Mouse (Mus musculus) gastrocnemius, postnatal 4 days (tissue): ENCODE results near the gene Sik2. TPM values are rescaled to one million over a fixed set of nuclear protein-coding genes. Genes with fewer than 3 reads are reported as not detected.

Experiments
- DNase-seq, 2 experiments: peaks; one replicate each; pipeline ENCODE4 v3.0.0; 2021 to 2022; ENCODE audit warnings: low spot score in 2 of 2, mixed read lengths in 2 of 2
- long read RNA-seq, 2 experiments: library from polyadenylated mRNA; stranded (forward); transcript quantifications; one replicate each; pipeline ENCODE4 v2.0.0; 2021
- total RNA-seq, 2 experiments: library from RNA; stranded (reverse); gene quantifications; 2 replicates each; pipeline ENCODE4 v1.2.3; 2021

Gene Sik2
- total RNA-seq: 10 to 100 TPM; 24.8 to 25.5 TPM
- long read RNA-seq, experiment 1, full-length matches to known transcripts: 3 of 5 reads
- long read RNA-seq, experiment 1, partial matches to known transcripts: 1 of 5 reads
- long read RNA-seq, experiment 1, other reads (novel, unspliced or antisense): 1 of 5 reads
- long read RNA-seq, experiment 2, full-length matches to known transcripts: 8 of 12 reads
- long read RNA-seq, experiment 2, partial matches to known transcripts: 1 of 12 reads
- long read RNA-seq, experiment 2, other reads (novel, unspliced or antisense): 3 of 12 reads

DNA sequence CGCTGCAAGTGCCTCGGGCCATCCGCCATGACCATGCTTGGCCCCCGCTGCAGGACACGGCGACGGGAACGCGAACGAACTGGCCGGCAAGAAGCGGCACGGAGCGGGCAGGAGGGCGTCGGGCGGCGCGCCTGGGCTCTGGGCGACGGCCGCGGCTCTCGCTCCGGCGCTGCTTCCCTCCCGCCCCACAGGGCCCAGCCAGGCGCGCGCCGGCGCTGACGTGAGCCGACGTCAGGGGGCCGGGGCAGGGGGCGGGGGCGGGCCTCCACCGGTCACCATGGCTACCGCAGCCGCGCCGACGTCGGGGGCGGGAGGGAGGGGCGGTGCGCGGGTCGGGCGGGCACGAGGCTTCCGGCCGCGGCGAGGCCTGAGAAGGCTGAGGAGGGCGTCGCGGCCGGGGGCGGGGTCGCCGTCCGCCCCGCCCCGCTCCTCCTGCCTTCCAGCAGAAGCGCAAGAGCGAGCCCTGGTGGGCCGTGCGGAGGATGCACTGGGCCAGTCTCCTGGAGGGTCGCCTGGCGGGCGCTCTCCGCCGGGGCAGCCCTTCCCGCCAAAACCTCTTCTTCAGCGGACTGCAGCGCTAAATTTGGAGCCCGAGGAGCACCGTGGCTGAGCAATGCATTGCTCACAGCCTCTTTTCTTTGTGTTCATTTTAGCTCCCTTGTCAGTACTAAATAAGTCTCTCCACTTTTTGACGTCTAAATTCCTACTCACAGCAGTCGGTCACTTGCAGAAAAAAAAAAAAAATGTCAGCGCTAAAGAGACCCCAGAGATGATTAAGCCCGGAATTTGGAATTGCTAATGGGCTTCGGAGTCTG, at the start of gene Sik2:
Sik2 (minus strand) TSS at position 233 of the 815 bp plus-strand sequence.
- DNase-seq: peak; percentile 89 to 92

DNA sequence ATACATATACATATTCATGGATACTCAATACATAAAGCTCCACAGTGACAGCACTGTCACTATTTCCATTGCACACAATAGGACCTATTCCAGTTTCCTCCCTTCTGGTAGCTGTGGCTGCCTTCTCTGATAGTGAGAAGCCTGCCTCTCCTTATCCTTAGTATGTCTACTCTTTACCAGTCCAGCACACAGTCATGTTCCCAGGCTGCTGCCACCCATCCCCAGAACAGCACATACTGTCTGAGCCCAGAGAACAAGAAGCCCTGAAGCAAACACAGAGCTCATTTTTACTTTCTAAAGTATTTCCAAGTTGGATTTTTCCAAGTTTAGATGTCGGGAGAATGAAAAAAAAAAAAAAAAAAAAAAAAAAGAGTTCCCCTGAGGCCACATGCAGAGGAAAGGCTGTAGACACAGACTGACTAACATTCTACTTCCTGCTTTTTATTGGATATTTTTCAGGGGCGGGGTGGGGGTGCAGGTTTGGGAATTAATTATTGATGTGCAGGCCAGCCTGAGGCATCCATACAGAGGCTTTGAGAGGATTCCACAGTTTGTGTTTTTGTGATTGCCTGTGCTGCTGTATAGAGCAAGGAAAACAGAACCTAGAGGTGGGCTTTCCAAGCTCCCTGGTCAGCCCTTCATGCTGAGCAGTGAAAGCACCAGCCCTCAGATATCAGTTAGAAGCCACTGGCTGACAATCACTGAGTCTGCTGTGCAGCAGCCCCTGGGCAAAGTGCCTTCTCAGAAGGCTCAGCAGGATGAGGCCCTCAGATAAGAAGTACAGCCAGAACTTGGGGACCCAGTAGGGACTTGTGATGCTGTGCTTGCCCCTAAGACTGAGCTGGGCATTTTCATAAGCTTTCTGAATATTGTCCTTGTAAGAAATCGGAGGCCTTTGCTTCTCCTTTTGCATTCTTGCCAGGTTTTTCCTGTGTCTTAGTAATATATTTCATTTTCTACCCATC, 47.8 kb upstream of the Sik2 start:
- peak in 1 of 2 experiments; percentile 10 for DNase-seq

DNA sequence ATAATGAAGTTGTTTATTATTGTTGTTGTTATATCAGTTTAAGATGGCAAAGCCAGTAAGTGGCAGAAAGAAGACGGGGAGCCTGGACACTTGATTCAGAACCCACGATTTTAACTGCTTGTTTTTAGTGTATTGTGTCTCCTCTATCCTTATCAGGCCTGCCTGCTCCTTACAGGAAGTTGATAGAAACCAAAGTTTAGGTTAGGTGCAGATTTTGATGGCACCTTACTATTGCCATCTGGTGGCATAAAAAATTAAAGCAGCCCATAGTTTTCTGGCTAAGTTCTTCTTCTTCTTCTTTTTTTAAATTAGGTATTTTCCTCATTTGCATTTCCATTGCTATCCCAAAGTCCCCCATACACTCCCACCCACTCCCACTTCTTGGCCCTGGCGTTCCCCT, 43.3 kb upstream of the Sik2 start:
- no peak for DNase-seq

DNA sequence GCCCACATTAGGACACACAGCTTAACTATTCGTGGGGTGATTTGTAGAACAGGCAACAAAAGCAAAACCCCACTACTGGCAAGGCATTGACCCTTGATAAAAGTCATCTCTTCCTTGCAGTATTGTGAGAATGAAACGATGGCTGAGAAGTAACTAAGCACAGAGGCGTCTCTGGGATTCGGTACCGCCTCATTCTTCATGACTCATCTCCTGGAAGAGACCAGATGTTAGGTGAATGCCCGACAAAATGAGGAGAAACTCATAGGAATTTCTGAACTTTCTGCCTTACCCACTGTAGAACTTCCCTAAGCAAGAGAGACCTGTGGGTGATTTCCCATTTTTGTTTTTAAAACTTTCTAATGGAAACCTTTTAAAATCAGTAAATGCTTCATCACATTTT, 33.3 kb upstream of the Sik2 start:
- no peak for DNase-seq

DNA sequence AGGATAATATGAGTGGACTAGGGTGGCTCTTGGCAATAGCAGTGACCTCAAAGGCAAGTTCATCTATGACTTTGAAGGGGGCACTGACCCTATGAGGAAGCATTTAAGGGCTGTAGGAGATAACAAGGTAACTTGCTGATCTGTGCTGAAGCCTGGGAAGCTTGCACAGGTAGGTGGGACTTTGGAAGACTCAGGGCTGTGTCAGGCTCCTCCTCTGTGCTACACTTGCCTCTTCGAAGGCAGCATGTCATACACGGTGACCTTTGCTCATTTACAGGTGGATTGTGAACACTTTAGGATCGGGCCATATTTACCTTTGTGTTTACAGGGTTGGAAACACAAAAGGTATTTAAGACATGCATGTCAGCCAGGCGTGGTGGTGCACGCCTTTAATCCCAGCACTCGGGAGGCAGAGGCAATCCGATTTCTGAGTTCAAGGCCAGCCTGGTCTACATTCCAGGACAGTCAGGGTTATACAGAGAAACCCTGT, 32.7 kb upstream of the Sik2 start:
- DNase-seq: no peak

DNA sequence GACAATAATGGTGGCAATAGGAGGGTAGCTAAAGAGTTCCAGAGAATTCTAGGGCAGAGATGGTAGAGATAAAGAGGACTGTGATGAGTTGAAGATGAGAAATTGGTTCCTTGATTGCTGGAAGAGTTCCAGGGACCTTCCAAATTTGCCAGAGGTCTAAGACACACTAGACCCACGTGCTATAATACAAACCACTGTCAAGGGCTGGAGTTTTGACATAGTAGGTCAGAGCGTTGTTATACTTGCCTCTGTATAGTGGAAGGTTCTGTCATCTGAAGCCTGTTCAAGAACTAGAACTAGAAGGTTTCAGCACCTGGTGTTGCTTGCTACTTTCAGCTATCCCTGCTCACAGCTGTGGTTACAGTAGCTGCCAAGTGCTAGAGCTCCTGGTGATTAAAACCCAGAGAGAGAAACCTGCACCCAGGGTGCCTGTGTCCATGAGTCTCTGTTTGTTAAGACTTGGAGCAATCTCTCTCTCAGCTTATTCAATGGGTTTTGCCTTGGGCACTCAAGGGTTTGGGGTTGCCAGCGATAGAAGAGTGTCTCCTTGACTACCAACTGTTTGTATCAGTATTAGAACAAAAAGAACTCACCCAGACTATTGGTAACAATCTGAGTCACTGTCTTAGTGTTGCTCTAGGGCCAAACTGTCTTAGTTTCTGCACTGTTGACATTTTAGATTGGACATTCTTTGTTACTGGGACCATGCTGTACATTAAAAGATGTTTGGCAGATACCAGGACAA, 24.1 kb upstream of the Sik2 start:
- no peak for DNase-seq

DNA sequence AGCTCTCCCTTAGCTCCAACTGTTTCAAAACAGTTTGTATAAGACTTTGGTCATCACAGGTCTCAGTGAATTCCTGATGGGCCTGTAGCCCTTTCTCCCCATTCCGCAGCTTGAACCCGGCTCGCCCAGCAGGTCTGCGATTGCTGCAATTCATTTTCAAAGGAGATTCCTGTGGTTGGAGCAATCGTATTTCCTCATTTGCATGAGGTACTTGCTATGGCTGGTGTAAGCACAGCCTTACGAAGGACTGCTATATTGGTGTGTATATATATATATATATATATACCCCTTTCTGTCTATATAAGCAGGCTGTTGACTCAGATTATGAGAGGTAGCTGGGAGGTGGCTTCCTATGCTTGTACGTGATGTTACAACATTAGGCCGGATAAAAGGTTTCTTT, 23.4 kb upstream of the Sik2 start:
- DNase-seq: no peak

DNA sequence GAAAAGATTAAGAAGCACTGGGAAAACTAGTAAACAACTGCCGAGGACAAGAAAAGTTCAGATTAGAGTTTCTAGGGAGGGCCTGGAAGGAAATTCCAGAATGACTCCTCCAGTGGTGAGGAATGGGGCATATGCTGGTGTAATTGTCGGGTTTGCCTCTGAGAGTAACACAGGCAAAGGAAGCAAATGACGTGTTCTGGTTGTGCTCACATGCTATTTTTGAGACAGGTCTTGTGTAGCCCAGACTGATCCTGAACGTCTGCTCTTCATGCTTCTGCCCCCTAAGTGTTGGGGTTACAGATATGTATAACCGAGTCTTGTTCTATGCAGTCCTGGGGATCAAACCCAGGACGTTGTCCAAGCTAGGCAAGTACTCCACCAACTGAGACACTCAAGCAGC, 22.7 kb upstream of the Sik2 start:
- DNase-seq: no peak

DNA sequence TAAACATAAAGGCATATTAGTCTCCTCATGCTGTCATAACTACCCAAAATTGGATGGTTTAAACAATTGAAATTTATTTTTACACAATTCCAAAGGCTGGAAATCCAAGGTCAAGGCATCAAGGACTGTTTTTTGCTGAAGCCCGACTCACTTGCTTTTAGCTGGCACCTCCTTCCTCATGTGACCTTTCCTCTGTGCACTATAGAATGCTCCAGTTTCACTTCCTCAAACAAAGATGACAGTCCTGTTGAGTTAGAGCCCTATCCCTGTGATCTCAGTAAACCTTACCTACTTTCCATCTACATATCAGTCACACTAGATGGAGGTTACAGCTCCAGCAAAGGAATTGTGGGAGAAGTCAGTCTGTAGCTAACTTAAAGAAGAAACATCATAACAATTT, 21.3 kb upstream of the Sik2 start:
- DNase-seq: no peak

DNA sequence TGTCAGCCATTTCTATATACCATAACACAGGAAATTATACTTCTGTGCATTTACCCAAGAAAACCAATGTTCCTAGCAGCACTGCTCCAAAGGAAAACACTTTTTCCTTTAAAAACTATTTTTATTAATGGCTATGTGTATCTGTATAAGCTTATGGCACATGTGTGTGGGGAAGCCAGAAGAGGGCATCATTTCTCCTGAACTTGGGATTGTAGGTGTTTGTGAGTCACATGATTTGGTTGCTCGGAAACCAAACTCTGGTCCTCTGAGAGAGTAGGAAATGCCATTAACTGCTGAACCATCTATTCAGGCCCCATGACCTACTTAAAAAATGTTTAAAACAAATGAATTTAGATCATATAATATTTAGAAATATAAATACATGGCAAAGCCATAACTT, 18.1 kb upstream of the Sik2 start:
- no peak for DNase-seq

DNA sequence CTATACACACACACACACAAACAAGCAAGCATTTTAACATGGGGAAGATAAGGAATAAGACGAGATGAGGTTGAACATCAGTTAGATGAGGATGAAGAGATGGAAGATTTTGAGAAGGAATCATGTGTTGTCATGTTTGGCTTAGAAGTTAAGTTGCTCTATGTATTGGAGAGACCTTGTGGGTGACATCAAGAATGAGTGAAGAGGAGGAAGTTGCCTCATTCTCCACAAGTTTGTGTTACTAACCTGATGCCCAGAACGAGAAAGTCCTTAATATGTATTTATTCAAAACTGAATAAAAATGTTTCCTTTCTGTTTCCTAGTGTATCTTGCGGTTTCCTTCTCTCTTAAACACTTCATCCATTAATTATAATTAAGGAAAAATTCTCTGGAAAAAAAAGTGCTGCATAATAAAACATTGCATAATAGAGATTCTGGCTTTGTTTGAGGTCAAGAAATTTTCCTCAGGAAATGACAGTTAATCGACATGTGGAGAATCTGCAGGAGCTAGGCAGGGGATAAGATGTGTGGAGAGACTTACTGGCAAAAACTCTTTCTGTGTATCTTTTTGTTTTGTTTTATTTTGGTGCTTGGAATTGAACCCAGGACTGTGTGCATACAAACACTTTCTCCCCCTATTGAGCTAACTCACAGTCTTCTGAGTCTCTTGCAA, 12.4 kb upstream of the Sik2 start:
- DNase-seq: no peak

DNA sequence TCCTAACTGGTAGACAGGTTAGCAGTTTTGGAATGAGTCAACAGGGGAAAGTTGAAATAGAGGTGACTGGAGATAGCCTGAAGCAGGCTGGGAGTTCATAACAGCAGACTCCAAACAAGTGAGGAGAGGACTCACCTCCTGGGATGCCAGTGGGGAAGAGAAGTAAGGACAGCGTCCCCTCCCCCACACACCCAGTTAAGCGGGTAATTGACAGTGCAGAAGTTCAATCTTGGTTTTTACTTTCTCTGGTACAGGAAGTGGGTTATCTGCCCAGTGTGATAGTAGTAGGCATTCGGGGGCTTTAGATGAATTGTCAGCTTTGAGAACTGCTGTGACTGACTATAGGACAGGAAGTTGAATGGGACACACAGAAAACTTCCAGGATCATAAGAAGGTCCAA, 11.5 kb upstream of the Sik2 start:
- DNase-seq: no peak

DNA sequence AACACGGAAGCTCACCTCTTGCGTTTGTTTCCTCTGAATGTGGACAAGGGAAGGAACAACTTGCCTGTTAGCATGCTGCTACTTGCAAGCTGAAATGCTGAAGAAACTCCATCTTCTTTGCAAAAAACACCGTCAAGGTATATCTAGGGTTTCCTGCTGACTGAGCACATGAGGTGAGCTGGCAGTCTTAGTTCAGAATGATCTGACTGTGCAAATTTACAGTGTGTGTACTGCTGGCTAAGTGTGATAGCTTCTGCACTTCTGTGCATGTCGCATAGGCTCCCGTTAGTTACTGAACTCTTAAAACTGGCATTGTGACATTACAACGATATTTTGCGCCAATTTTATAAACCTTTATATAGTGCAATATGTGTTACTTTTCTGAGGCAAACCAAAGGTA, 10.8 kb upstream of the Sik2 start:
- DNase-seq: no peak

DNA sequence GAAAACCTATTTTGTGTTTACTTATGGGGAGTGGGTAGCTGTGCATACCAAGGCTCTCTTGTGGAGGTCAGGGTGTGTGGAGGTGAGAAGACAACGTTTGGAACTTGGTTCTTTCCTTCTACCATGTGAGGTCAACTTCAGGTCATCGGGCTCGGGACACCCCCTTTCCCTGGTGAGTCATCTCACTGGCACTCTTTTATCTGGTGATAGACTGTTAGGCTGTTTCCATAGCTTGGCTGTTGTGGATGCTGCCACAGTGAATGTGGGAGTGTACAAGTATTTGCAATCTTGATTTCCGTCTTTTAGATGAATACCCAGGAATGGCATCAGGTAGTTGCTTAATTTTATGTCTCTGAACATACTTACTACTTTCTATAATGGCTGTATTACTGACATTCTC, 6.9 kb upstream of the Sik2 start:
- DNase-seq: no peak

DNA sequence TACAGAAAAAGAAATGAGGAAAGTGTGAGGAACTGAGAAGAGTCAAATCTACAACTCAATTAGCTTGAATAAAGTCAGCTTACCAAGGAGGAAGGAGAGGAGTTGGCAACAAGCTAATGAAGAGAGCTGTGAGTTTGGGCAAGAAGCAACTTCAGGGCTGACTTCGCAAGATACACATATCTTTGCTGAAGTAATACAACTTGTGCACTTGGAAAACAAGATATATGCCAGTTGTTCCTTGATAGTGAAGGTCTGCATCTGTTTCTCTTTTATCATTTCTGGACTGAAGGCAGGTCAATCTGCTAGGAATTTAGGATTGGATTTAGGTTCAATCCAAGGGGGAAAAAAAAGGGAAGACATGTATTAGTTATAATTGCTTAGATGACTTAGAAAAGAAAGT, 4.8 kb upstream of the Sik2 start:
- no peak for DNase-seq

DNA sequence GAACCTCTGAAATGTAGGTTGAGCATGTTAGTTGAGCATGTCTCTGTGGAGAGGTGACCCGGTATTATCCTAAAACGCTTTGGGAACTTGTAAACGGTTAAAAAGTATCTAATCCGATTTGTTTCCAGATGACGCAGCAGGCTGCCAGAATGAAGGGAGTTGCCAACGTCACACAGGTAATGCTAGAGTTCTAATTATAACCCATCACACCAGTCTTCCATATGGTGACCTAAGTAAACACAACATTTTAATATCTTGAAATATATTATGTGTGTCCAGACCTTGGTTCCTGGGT, 730 bp upstream of the Sik2 start:
- DNase-seq: no peak

DNA sequence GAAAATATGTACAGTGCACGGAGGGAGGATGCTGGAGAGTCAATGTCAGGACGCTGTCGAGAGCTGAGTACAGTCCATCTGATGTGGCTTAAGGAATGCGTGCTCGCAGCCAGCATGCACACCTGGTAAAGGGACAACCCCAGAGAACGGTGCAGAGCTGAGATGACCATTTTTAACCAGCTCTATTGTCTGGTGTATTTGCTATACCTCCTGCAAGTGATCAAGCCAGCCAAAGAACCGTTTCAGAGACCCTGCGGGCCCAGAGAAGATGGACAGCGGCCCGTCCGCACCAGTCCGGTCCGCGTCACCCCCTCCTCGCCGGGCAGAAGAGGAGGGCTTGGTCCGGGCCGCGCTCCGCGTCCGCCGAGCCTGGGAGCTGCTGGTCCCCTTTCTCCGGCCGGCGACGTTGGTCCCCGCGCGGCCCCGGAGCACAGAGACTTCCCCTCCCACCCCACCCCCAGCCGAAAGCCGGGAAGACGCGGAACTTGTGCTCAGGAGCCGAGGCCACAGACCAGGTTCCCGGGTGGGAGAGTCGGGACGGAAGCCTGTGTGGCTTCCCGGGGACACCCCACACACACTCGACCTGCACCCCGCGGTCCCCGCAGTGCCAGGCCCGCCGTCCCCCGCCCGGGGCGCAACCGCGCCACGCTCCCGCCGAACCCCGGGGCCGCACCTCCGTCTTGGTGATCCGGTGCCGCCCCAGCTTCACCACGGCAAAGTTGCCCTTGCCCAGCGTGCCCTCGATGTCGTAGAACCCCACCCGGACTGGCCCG, 619 bp downstream of the Sik2 start:
- DNase-seq: no peak

DNA sequence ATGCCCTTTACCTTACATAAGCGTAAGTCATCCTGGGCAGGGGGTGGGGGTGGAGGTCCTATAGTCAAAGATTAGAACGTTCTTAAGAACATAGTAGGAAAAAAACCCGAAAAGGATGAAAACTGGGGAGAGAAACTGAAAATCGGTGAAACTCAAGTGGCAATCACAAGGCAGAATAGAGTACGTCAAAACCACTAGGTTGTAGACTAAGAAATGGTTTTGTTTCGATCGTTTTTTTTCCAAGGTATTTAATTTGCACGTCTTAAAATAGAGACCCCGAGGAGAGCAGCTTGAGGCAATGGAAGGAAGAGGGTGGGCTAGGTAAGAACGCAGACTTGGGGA, 1.2 kb downstream of the Sik2 start:
- no peak for DNase-seq

DNA sequence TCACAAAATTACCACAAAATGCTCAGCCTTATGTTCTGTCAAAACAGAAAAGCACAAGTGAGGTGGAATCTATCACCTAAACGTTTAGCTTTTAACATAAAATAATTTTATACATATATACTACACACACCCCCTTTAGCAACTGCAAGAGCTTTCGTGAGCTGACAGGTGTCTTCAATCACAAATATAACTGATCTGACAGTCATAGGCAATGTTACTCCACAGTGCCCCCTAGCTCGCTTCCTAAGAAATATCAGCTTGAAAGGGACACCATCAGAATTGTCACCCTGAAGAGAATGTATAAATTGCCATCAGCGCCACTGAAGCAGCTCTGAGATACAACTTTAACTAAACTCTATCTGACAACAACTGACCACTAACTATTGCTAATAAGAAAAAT, 2.0 kb downstream of the Sik2 start:
- DNase-seq: peak in 1 of 2 experiments; percentile 60

DNA sequence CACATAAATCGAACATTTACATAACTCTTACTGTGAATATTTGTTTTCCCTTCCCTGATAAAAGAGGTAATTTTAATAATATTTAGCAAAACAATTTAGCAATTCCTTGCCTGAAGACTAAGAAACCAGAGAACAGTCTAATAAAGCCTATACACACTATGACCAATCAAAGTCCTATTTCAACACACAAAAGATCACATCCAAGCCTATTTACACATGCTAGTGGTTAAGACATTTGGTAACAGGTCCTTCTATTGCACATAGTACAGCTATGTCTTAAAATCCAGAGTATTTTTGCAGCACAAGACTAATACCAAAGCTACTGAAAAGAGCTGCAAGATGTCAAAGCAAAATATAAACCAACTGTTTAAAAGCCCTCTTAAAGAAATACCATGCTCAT, 4.8 kb downstream of the Sik2 start:
- DNase-seq: no peak
